Mouse (Mus musculus) thymus, postnatal 10 days (tissue): ENCODE results near the gene Gm4869.

Source experiments
- DNase-seq, 2 experiments: peaks; one replicate each; pipeline ENCODE4 v3.0.0; 2021; ENCODE audit warnings: low spot score in 2 of 2

Gene Gm4869

DNA sequence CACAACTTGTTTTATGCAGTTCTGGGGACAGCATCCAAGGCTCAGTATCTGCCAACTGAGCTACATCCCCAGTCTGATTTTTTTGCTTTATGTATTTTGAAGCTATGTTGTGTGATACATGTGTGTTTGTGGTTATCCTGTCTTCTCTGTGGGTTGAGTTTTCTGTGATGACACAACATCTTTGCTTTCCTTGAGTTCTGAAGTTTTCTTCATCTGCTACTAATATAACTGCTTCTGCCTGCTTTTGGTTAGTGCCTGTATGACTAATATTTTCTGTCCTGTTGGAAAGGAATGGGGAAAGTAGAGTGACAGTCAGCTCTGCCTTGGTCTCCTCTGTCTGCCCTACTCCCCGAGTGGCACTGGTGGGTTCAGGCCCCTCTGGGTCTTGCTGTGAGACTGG, 75.8 kb downstream of the Gm4869 start:
- no peak for DNase-seq

DNA sequence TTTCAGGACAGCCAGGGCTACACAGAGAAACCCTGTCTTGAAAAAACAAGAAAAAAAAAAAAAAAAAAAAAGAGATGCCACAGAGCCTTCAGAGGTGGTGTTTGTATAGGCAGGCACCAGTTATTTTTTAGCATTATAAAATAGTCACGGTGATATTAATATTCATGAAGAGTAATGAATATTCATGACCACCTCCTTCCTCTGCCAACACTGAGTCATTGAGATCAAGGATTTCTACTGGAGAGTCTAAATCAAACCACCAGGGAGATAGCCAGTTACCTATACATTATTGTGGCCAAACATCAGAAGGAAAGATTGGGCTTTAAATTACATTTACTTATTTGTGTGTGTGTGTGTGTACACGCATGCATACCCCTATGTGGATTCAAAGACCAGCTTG, 81.3 kb downstream of the Gm4869 start:
- DNase-seq: no peak

DNA sequence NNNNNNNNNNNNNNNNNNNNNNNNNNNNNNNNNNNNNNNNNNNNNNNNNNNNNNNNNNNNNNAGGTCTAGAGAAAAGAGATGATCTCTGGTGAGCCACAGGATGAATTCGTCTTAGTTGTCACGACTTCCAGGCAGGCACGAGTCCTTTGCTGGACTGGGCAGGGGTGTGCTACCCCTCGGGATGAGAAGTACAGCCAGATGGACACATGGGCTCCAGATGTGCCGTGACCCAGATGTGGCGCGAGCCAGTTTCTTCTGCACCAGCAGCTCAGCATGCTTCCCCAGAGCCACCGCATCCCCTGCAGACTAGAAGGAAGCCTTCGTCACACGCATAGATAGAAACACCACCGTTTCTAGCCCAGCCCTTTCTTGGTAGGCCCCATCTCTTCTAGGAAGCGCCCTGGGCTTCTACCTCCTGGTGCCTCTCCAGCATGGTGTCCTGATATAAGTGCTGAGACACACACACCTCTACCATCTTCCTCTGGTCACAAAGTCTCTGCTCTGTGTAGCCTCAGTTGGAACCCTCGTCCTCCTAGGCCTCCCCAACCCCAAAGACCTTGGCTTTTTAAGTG, 92.8 kb downstream of the Gm4869 start:
- no peak for DNase-seq

DNA sequence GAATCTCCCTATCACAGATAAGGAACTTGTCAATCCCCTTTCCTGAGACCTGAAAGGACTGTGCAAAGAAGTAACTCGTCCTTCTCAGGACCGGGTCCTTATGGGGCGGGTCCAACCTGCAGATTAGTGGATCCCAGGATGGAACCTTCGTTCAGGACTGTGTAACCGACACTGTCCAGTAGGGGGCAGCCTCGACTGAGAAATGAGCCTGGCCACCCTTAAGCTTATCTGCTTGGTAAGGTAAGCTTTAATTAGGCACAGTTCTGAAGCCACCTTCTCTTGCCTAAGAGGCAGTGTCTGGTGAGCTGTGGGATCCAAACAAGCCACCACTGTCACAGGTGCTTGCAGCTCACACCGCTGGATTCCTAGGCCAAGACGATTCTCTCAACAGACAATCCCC, 94.7 kb downstream of the Gm4869 start:
- DNase-seq: peak; percentile 59 to 84

DNA sequence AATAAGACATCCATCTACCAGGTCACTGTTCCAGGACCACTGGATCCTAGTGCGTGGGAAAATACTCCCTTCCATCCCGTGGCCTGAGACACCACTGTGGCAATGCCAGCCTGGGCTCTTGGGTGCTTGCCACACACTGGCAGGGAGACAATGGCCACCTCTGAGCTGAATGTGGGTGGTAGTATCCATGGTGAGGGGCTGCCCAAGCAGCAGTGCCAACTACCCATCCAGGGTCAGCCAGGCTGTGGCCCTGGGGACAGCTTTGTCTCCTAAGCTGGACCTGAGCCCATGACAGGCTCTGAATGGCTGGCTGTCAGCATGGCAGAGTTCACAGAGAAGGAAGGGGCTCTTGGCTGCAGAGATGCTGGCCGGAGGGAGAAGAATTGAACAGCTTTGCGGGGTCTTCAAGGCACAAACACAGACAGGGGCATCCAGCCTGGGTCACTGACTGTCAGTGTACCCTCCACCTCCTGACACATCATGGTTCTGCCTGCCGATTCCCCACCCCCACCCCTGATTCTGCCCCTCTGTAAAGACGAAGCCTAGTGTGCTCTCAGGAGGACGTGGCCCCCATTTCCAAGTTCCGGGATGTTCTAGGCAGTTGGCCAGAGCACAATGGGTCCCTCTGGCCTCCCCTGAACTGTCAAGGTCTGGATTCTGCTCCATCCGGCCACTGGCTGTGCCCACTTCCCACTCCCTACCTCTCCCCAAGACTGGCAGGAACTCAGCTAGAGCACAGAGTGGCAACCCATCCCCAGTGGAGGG, 97.5 kb downstream of the Gm4869 start:
- DNase-seq: no peak
